Mouse (Mus musculus): ENCODE data around the gene Ntn5.

- TF ChIP-seq CTCF (conservative IDR thresholded peaks at IDR 0.05 in 1 of 2, IDR thresholded peaks at IDR 0.05 in 1 of 2; ENCODE audit: low read depth in 2 of 2, low read length in 2 of 2), result no peak
- TF ChIP-seq TCF12 (IDR thresholded peaks at IDR 0.05; ENCODE audit: low read depth, low read length), result no peak
- no peak for TF ChIP-seq MYC (IDR thresholded peaks at IDR 0.05; ENCODE audit: low read depth, low read length)
These were observed 30.8 kb downstream of the Ntn5 start for GRCm38 (mm10) chr7:45714630-45715089.

Data from CH12.LX (cell line).